ENCODE assay signal across 15 mouse cellular contexts in the genomic region with DNA sequence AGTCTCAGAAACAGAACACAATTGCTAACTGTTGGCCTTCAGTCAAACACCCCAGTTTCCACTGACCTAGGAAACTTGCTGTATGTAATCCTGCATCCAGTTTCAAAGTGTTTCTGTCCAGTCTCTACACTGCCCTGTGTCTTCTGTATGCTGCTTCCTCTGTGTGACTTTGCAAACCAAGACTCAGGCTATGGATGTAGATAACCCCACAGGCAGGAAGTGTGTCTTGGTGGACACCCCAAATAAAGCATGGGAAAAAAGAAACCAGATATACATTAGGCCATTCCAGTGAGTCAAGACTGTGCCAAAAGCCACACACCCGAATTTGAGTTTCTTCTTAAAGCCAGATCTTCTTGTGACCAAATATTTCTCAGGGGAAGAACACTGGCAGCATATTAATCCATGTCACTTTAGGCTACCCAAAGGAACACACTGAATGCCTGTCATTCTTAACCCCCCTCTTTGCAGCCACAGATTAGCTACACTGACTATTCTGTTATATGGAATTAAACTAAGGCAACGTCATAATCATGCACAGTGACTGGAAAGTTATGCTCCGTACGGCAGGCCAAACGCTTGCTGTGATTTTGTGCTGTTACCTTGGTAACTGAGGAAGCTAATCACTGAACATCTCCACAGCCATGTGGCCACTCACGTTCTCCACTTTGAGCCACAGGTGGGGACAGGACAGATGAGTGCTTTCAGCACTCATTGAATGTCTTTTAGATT. TPM values are rescaled to one million over a fixed set of nuclear protein-coding genes. Genes with fewer than 3 reads are reported as not detected.
DNase-seq lines count a peak whose midpoint lies in the region; ATAC-seq and TF ChIP-seq lines count a peak whose summit lies in the region.
"Had no signal": no experiment of that assay in that cellular context is flagged by ENCODE, and none has a peak within 500 bp of the region (broad histone marks: within the 10 kb centered on the region; RNA-seq: fewer than 3 reads in every experiment).

No protein-coding gene starts in this region.

- H3K9ac ChIP-seq in forebrain, embryonic 12.5 days = no peak overlapping the region
- no peak overlapping the region for H3K9ac ChIP-seq in forebrain, embryonic 16.5 days (replicated peaks; ENCODE audit: low read depth, low read length)
- H3K9ac ChIP-seq in hindbrain, embryonic 14.5 days = no peak overlapping the region
- no peak overlapping the region for H3K9ac ChIP-seq in midbrain, embryonic 13.5 days (replicated peaks)
- H3K9ac ChIP-seq: liver, embryonic 15.5 days had no signal

- no peak overlapping the region for H3K4me3 ChIP-seq in forebrain, embryonic 12.5 days (replicated peaks)
- H3K4me3 ChIP-seq in forebrain, embryonic 16.5 days (replicated peaks; ENCODE audit: low read length) = no peak overlapping the region
- H3K4me3 ChIP-seq in hindbrain, embryonic 10.5 days = no peak overlapping the region
- no peak overlapping the region for H3K4me3 ChIP-seq in hindbrain, embryonic 14.5 days (replicated peaks; ENCODE audit: low read length)
- no peak overlapping the region for H3K4me3 ChIP-seq in embryonic fibroblast, embryonic 13.5 days (ENCODE audit: insufficient read depth, low read length)
- no peak overlapping the region for H3K4me3 ChIP-seq in midbrain, embryonic 13.5 days (replicated peaks)
- H3K4me3 ChIP-seq: liver, embryonic 15.5 days had no signal

- H3K27me3 ChIP-seq in forebrain, embryonic 12.5 days = no peaks in the 10 kb centered on the region
- no peaks in the 10 kb centered on the region for H3K27me3 ChIP-seq in forebrain, embryonic 16.5 days (replicated peaks; ENCODE audit: control insufficient read depth, insufficient read depth, low read length)
- H3K27me3 ChIP-seq in hindbrain, embryonic 10.5 days (ENCODE audit: insufficient read depth, poor library complexity, severe bottlenecking) = no peaks in the 10 kb centered on the region
- H3K27me3 ChIP-seq in hindbrain, embryonic 14.5 days (ENCODE audit: control insufficient read depth, insufficient read depth, low read length) = no peaks in the 10 kb centered on the region
- no peaks in the 10 kb centered on the region for H3K27me3 ChIP-seq in midbrain, embryonic 13.5 days
- H3K27me3 ChIP-seq: liver, embryonic 15.5 days had no signal

- 51% methylated on average over 6 of the region's 6 CpGs for WGBS in forebrain, embryonic 12.5 days
- WGBS in forebrain, embryonic 16.5 days = 39% methylated on average over 6 of the region's 6 CpGs
- WGBS in hindbrain, embryonic 10.5 days = 44% methylated on average over 6 of the region's 6 CpGs
- WGBS in hindbrain, embryonic 14.5 days = 27% methylated on average over 6 of the region's 6 CpGs
- 18% methylated on average over 6 of the region's 6 CpGs for WGBS in midbrain, embryonic 13.5 days

- H3K4me2 ChIP-seq in forebrain, embryonic 12.5 days = no peak overlapping the region
- H3K4me2 ChIP-seq in forebrain, embryonic 16.5 days (ENCODE audit: low read length) = no peak overlapping the region
- H3K4me2 ChIP-seq in hindbrain, embryonic 14.5 days (replicated peaks) = no peak overlapping the region
- H3K4me2 ChIP-seq in midbrain, embryonic 13.5 days (replicated peaks) = no peak overlapping the region
- H3K4me2 ChIP-seq: liver, embryonic 15.5 days had no signal

- H3K36me3 ChIP-seq in forebrain, embryonic 12.5 days (replicated peaks) = no peaks in the 10 kb centered on the region
- H3K36me3 ChIP-seq in forebrain, embryonic 16.5 days (ENCODE audit: control insufficient read depth, insufficient read depth) = no peaks in the 10 kb centered on the region
- no peaks in the 10 kb centered on the region for H3K36me3 ChIP-seq in hindbrain, embryonic 10.5 days
- H3K36me3 ChIP-seq in hindbrain, embryonic 14.5 days (replicated peaks; ENCODE audit: control insufficient read depth, insufficient read depth) = no peaks in the 10 kb centered on the region
- H3K36me3 ChIP-seq in midbrain, embryonic 13.5 days = no peaks in the 10 kb centered on the region
- H3K36me3 ChIP-seq: liver, embryonic 15.5 days had no signal

- ATAC-seq in forebrain, embryonic 12.5 days (ENCODE audit: low FRiP score) = 0 out of 2 replicates have a peak, but pooled peaks have one; percentile 27
- no peak for ATAC-seq in forebrain, embryonic 16.5 days
- no peak for ATAC-seq in hindbrain, embryonic 14.5 days (ENCODE audit: low FRiP score)
- peak; percentile 58 for ATAC-seq in midbrain, embryonic 13.5 days

- H3K4me1 ChIP-seq in forebrain, embryonic 12.5 days = peaks cover 10% of the 10 kb centered on the region; the same call in 1 of the 2 replicates
- 0 out of 2 replicates have a peak, but pooled peaks cover 2% of the 10 kb centered on the region for H3K4me1 ChIP-seq in forebrain, embryonic 16.5 days (replicated peaks; ENCODE audit: control insufficient read depth, insufficient read depth, low read length)
- H3K4me1 ChIP-seq in hindbrain, embryonic 10.5 days (replicated peaks) = peaks cover 17% of the 10 kb centered on the region
- no peaks in the 10 kb centered on the region for H3K4me1 ChIP-seq in hindbrain, embryonic 14.5 days (replicated peaks; ENCODE audit: control insufficient read depth, insufficient read depth, low read length)
- H3K4me1 ChIP-seq in embryonic fibroblast, embryonic 13.5 days (ENCODE audit: control insufficient read depth, insufficient read depth, low read length) = peaks cover 15% of the 10 kb centered on the region
- peaks cover 15% of the 10 kb centered on the region for H3K4me1 ChIP-seq in midbrain, embryonic 13.5 days (replicated peaks)
- H3K4me1 ChIP-seq: liver, embryonic 15.5 days had no signal

- no peaks in the 10 kb centered on the region for H3K9me3 ChIP-seq in forebrain, embryonic 12.5 days
- H3K9me3 ChIP-seq in forebrain, embryonic 16.5 days (ENCODE audit: control insufficient read depth, low read length) = no peaks in the 10 kb centered on the region
- H3K9me3 ChIP-seq in hindbrain, embryonic 10.5 days = no peaks in the 10 kb centered on the region
- H3K9me3 ChIP-seq in hindbrain, embryonic 14.5 days (ENCODE audit: control insufficient read depth, low read length) = no peaks in the 10 kb centered on the region
- no peaks in the 10 kb centered on the region for H3K9me3 ChIP-seq in midbrain, embryonic 13.5 days
- H3K9me3 ChIP-seq: liver, embryonic 15.5 days had no signal

- TF ChIP-seq POLR2A in embryonic fibroblast, embryonic 13.5 days (IDR thresholded peaks at IDR 0.05; ENCODE audit: low read depth, low read length) = 0 out of 2 replicates have a peak, but pooled peaks have one; percentile 24

- H3K27ac ChIP-seq in forebrain, embryonic 12.5 days = no peak overlapping the region
- no peak overlapping the region for H3K27ac ChIP-seq in forebrain, embryonic 16.5 days (ENCODE audit: low read length)
- peak overlapping the region; percentile 45; the same call in 1 of the 2 replicates for H3K27ac ChIP-seq in hindbrain, embryonic 10.5 days
- no peak overlapping the region for H3K27ac ChIP-seq in hindbrain, embryonic 14.5 days
- H3K27ac ChIP-seq in embryonic fibroblast, embryonic 13.5 days (ENCODE audit: insufficient read depth, low read length) = peak overlapping the region; percentile 78
- no peak overlapping the region for H3K27ac ChIP-seq in midbrain, embryonic 13.5 days
- H3K27ac ChIP-seq: liver, embryonic 15.5 days had no signal

- no peak for TF ChIP-seq CTCF in embryonic fibroblast, embryonic 13.5 days (IDR thresholded peaks at IDR 0.05; ENCODE audit: borderline replicate concordance, insufficient read depth, low read length)

- no peak for DNase-seq in hindbrain, embryonic 10.5 days (ENCODE audit: low spot score)
- DNase-seq in hindbrain, embryonic 14.5 days (ENCODE audit: low spot score) = no peak
- no peak for DNase-seq in testis, postnatal 14 days (ENCODE audit: low spot score)
- DNase-seq in gastrocnemius, adult 18-20 months (ENCODE audit: low spot score) = no peak
- DNase-seq: cerebellum, adult 9-11 months; kidney, adult 18-20 months; right cerebral cortex, postnatal 14 days; thymus, postnatal 25 days had no signal

RNA-seq across cellular contexts. Expression of gene Gm9913, which starts 52.4 kb away (rescaled TPM):
- 0.19 and 0.38 TPM in 2 replicates for polyA plus RNA-seq in forebrain, embryonic 12.5 days (2016; fragmentation: Nextera tagmentation; extraction: Ambion mirVana)
- 0.35 TPM in 1 of 2 replicates, not detected in the other for polyA plus RNA-seq in forebrain, embryonic 16.5 days (2015; fragmentation: Nextera tagmentation; extraction: Ambion mirVana)
- 0.17 and 0.21 TPM in 2 replicates for polyA plus RNA-seq in hindbrain, embryonic 10.5 days (2016; fragmentation: Nextera tagmentation; extraction: Ambion mirVana)
- not detected in 2 replicates for polyA plus RNA-seq in hindbrain, embryonic 14.5 days (2014; fragmentation: Nextera tagmentation; extraction: Ambion mirVana)
- polyA plus RNA-seq in embryonic fibroblast, embryonic 13.5 days (2011; ENCODE audit: insufficient read length, low read depth, missing spikeins) = 1.3 and 1.4 TPM in 2 replicates
- 0.11 TPM in 1 of 2 replicates, not detected in the other for polyA plus RNA-seq in midbrain, embryonic 13.5 days (2015; fragmentation: Nextera tagmentation; extraction: Ambion mirVana)
- total RNA-seq in gastrocnemius, adult 18-20 months (2021) = under 1 TPM in 1 of 2 experiments, not detected in 1; 0.09 TPM
- total RNA-seq: ES-E14; monocyte, adult 5-6 weeks had no signal

RNA-seq across cellular contexts. Expression of gene Fbn1, which starts 55.3 kb away (rescaled TPM):
- polyA plus RNA-seq in forebrain, embryonic 12.5 days (2016; fragmentation: Nextera tagmentation; extraction: Ambion mirVana) = 6.4 and 8.6 TPM in 2 replicates
- 2.1 and 2.5 TPM in 2 replicates for polyA plus RNA-seq in forebrain, embryonic 16.5 days (2015; fragmentation: Nextera tagmentation; extraction: Ambion mirVana)
- 6.1 and 7.0 TPM in 2 replicates for polyA plus RNA-seq in hindbrain, embryonic 10.5 days (2016; fragmentation: Nextera tagmentation; extraction: Ambion mirVana)
- 5.4 and 6.7 TPM in 2 replicates for polyA plus RNA-seq in hindbrain, embryonic 14.5 days (2014; fragmentation: Nextera tagmentation; extraction: Ambion mirVana)
- polyA plus RNA-seq in embryonic fibroblast, embryonic 13.5 days (2011; ENCODE audit: insufficient read length, low read depth, missing spikeins) = 593 and 598 TPM in 2 replicates
- 2.0 and 2.6 TPM in 2 replicates for polyA plus RNA-seq in midbrain, embryonic 13.5 days (2015; fragmentation: Nextera tagmentation; extraction: Ambion mirVana)
- 10 to 100 TPM; 27.7 to 33.8 TPM for total RNA-seq in gastrocnemius, adult 18-20 months (2021)
- total RNA-seq: monocyte, adult 5-6 weeks had no signal

Comparison
In these comparisons a context has a peak if more than half of its experiments do, and no peak if none do; other contexts are left out.
1. ATAC-seq: peak in forebrain, embryonic 12.5 days (single experiment) and midbrain, embryonic 13.5 days (single experiment); none in forebrain, embryonic 16.5 days (single experiment) and hindbrain, embryonic 14.5 days (single experiment).
2. H3K27ac ChIP-seq: peak in hindbrain, embryonic 10.5 days (single experiment) and embryonic fibroblast, embryonic 13.5 days (single experiment); none in forebrain, embryonic 12.5 days (single experiment), forebrain, embryonic 16.5 days (single experiment), hindbrain, embryonic 14.5 days (single experiment) and midbrain, embryonic 13.5 days (single experiment).
3. RNA of gene Fbn1, which starts 55.3 kb away (polyA plus RNA-seq): 593 to 598 TPM in embryonic fibroblast, embryonic 13.5 days; 6.4 to 8.6 TPM in forebrain, embryonic 12.5 days, 6.1 to 7.0 TPM in hindbrain, embryonic 10.5 days, 5.4 to 6.7 TPM in hindbrain, embryonic 14.5 days, 2.0 to 2.6 TPM in midbrain, embryonic 13.5 days and 2.1 to 2.5 TPM in forebrain, embryonic 16.5 days; every median in the first group is over 10 times any median in the second.